Mouse (Mus musculus): ENCODE results near the gene Tmem216. TPM values are rescaled to one million over a fixed set of nuclear protein-coding genes. Genes with fewer than 3 reads are reported as not detected.

Gene Tmem216
- polyA plus RNA-seq, 1 experiment from 2014 or later: 65.2 TPM

- Histone ChIP-seq H3K9ac (replicated peaks; ENCODE audit: low read length) (no peak overlapping the region), H3K4me3 (ENCODE audit: low read depth, low read length) (no peak overlapping the region), H3K27ac (replicated peaks; ENCODE audit: low read depth, low read length) (no peak overlapping the region), H3K27me3 (ENCODE audit: control insufficient read depth, insufficient read depth, low read length) (no peaks in the 10 kb centered on the region), H3K36me3 (replicated peaks; ENCODE audit: control insufficient read depth, insufficient read depth, low read depth, low read length) (no peaks in the 10 kb centered on the region), H3K4me2 (ENCODE audit: low read depth, low read length) (no peak overlapping the region), H3K9me3 (replicated peaks; ENCODE audit: control insufficient read depth, low read length) (no peaks in the 10 kb centered on the region), H3K4me1 (ENCODE audit: control insufficient read depth, insufficient read depth, low read length) (no peaks in the 10 kb centered on the region)
- WGBS: 86% methylated on average over 6 of the region's 6 CpGs
- DNase-seq (ENCODE audit: low spot score) (no peak), ATAC-seq (replicated peaks; ENCODE audit: insufficient number of reproducible peaks, low FRiP score, low TSS enrichment, low read depth) (no peak)
These were observed 25.9 kb upstream of the Tmem216 start for GRCm38 (mm10) chr19:10581984-10582383.

GRCm38 (mm10) chr19:10580761-10581160 is 24.7 kb upstream of the Tmem216 start:
- no peaks in the 10 kb centered on the region for H3K27me3 ChIP-seq (ENCODE audit: control insufficient read depth, insufficient read depth, low read length)
- H3K4me1 ChIP-seq (ENCODE audit: control insufficient read depth, insufficient read depth, low read length): no peaks in the 10 kb centered on the region
- 81% methylated on average over 3 of the region's 3 CpGs for WGBS
- no peak overlapping the region for H3K9ac ChIP-seq (replicated peaks; ENCODE audit: low read length)
- no peaks in the 10 kb centered on the region for H3K9me3 ChIP-seq (replicated peaks; ENCODE audit: control insufficient read depth, low read length)
- H3K4me3 ChIP-seq (ENCODE audit: low read depth, low read length): no peak overlapping the region
- no peak overlapping the region for H3K4me2 ChIP-seq (ENCODE audit: low read depth, low read length)
- ATAC-seq (replicated peaks; ENCODE audit: insufficient number of reproducible peaks, low FRiP score, low TSS enrichment, low read depth) (no peak), DNase-seq (ENCODE audit: low spot score) (no peak)
- no peaks in the 10 kb centered on the region for H3K36me3 ChIP-seq (replicated peaks; ENCODE audit: control insufficient read depth, insufficient read depth, low read depth, low read length)
- no peak overlapping the region for H3K27ac ChIP-seq (replicated peaks; ENCODE audit: low read depth, low read length)

- no peak overlapping the region for H3K9ac ChIP-seq (replicated peaks; ENCODE audit: low read length)
- no peaks in the 10 kb centered on the region for H3K27me3 ChIP-seq (ENCODE audit: control insufficient read depth, insufficient read depth, low read length)
- H3K4me2 ChIP-seq (ENCODE audit: low read depth, low read length): no peak overlapping the region
- WGBS: 81% methylated on average over 3 of the region's 3 CpGs
- H3K27ac ChIP-seq (replicated peaks; ENCODE audit: low read depth, low read length): no peak overlapping the region
- DNase-seq (ENCODE audit: low spot score) (no peak), ATAC-seq (replicated peaks; ENCODE audit: insufficient number of reproducible peaks, low FRiP score, low TSS enrichment, low read depth) (no peak)
- H3K9me3 ChIP-seq (replicated peaks; ENCODE audit: control insufficient read depth, low read length): no peaks in the 10 kb centered on the region
- no peaks in the 10 kb centered on the region for H3K36me3 ChIP-seq (replicated peaks; ENCODE audit: control insufficient read depth, insufficient read depth, low read depth, low read length)
- no peak overlapping the region for H3K4me3 ChIP-seq (ENCODE audit: low read depth, low read length)
- no peaks in the 10 kb centered on the region for H3K4me1 ChIP-seq (ENCODE audit: control insufficient read depth, insufficient read depth, low read length)
These were observed 24.1 kb upstream of the Tmem216 start for GRCm38 (mm10) chr19:10580102-10580501.

- peaks cover 8% of the 10 kb centered on the region for H3K36me3 ChIP-seq (replicated peaks; ENCODE audit: control insufficient read depth, insufficient read depth, low read depth, low read length)
- DNase-seq (ENCODE audit: low spot score) (peak; percentile 97), ATAC-seq (replicated peaks; ENCODE audit: insufficient number of reproducible peaks, low FRiP score, low TSS enrichment, low read depth) (peak; percentile 93)
- peak within 1 kb of the TSS; percentile 86 for H3K4me2 ChIP-seq (ENCODE audit: low read depth, low read length)
- H3K4me3 ChIP-seq (ENCODE audit: low read depth, low read length): peak within 1 kb of the TSS; percentile 67
- WGBS: under 1% methylated on average over 44 of the region's 44 CpGs
- H3K27me3 ChIP-seq (ENCODE audit: control insufficient read depth, insufficient read depth, low read length): no peaks in the 10 kb centered on the region
- H3K4me1 ChIP-seq (ENCODE audit: control insufficient read depth, insufficient read depth, low read length): no peaks in the 10 kb centered on the region
- peak within 1 kb of the TSS; percentile 77 for H3K27ac ChIP-seq (replicated peaks; ENCODE audit: low read depth, low read length)
- H3K9me3 ChIP-seq (replicated peaks; ENCODE audit: control insufficient read depth, low read length): no peaks in the 10 kb centered on the region
- H3K9ac ChIP-seq (replicated peaks; ENCODE audit: low read length): peak within 1 kb of the TSS; percentile 72
These were observed 20.9 kb upstream of the Tmem216 start, which contains the start of the genes Cyb561a3 and Tmem138 for GRCm38 (mm10) chr19:10576690-10577561. Gene Cyb561a3 (plus strand): TSS chr19:10577172. Gene Tmem138 (minus strand): TSS chr19:10577362.

- H3K36me3 ChIP-seq (replicated peaks; ENCODE audit: control insufficient read depth, insufficient read depth, low read depth, low read length): peaks cover 6% of the 10 kb centered on the region
- H3K27ac ChIP-seq (replicated peaks; ENCODE audit: low read depth, low read length): no peak overlapping the region
- no peaks in the 10 kb centered on the region for H3K9me3 ChIP-seq (replicated peaks; ENCODE audit: control insufficient read depth, low read length)
- WGBS: 92% methylated on average over 6 of the region's 6 CpGs
- no peaks in the 10 kb centered on the region for H3K27me3 ChIP-seq (ENCODE audit: control insufficient read depth, insufficient read depth, low read length)
- no peak overlapping the region for H3K9ac ChIP-seq (replicated peaks; ENCODE audit: low read length)
- ATAC-seq (replicated peaks; ENCODE audit: insufficient number of reproducible peaks, low FRiP score, low TSS enrichment, low read depth) (no peak), DNase-seq (ENCODE audit: low spot score) (no peak)
- no peak overlapping the region for H3K4me3 ChIP-seq (ENCODE audit: low read depth, low read length)
- no peak overlapping the region for H3K4me2 ChIP-seq (ENCODE audit: low read depth, low read length)
- no peaks in the 10 kb centered on the region for H3K4me1 ChIP-seq (ENCODE audit: control insufficient read depth, insufficient read depth, low read length)
These were observed 13.6 kb upstream of the Tmem216 start for GRCm38 (mm10) chr19:10569627-10570026.

GRCm38 (mm10) chr19:10565217-10565616 is 9.2 kb upstream of the Tmem216 start:
- H3K9me3 ChIP-seq (replicated peaks; ENCODE audit: control insufficient read depth, low read length): no peaks in the 10 kb centered on the region
- H3K9ac ChIP-seq (replicated peaks; ENCODE audit: low read length): no peak overlapping the region
- no peaks in the 10 kb centered on the region for H3K27me3 ChIP-seq (ENCODE audit: control insufficient read depth, insufficient read depth, low read length)
- 86% methylated on average over 4 of the region's 4 CpGs for WGBS
- no peak overlapping the region for H3K4me2 ChIP-seq (ENCODE audit: low read depth, low read length)
- ATAC-seq (replicated peaks; ENCODE audit: insufficient number of reproducible peaks, low FRiP score, low TSS enrichment, low read depth) (no peak), DNase-seq (ENCODE audit: low spot score) (no peak)
- no peak overlapping the region for H3K4me3 ChIP-seq (ENCODE audit: low read depth, low read length)
- no peaks in the 10 kb centered on the region for H3K4me1 ChIP-seq (ENCODE audit: control insufficient read depth, insufficient read depth, low read length)
- H3K27ac ChIP-seq (replicated peaks; ENCODE audit: low read depth, low read length): no peak overlapping the region
- H3K36me3 ChIP-seq (replicated peaks; ENCODE audit: control insufficient read depth, insufficient read depth, low read depth, low read length): no peaks in the 10 kb centered on the region; the same call in 1 of the 2 replicates

- Histone ChIP-seq H3K9ac (replicated peaks; ENCODE audit: low read length) (no peak overlapping the region), H3K27ac (replicated peaks; ENCODE audit: low read depth, low read length) (no peak overlapping the region), H3K9me3 (replicated peaks; ENCODE audit: control insufficient read depth, low read length) (no peaks in the 10 kb centered on the region), H3K36me3 (replicated peaks; ENCODE audit: control insufficient read depth, insufficient read depth, low read depth, low read length) (no peaks in the 10 kb centered on the region; the same call in 1 of the 2 replicates), H3K27me3 (ENCODE audit: control insufficient read depth, insufficient read depth, low read length) (no peaks in the 10 kb centered on the region), H3K4me3 (ENCODE audit: low read depth, low read length) (no peak overlapping the region), H3K4me1 (ENCODE audit: control insufficient read depth, insufficient read depth, low read length) (no peaks in the 10 kb centered on the region), H3K4me2 (ENCODE audit: low read depth, low read length) (no peak overlapping the region)
- no peak for ATAC-seq (replicated peaks; ENCODE audit: insufficient number of reproducible peaks, low FRiP score, low TSS enrichment, low read depth)
- WGBS: 84% methylated on average over 6 of the region's 6 CpGs
- DNase-seq (ENCODE audit: low spot score): no peak
These were observed 8.2 kb upstream of the Tmem216 start for GRCm38 (mm10) chr19:10564278-10564677.

- Histone ChIP-seq H3K4me3 (ENCODE audit: low read depth, low read length) (no peak overlapping the region), H3K4me1 (ENCODE audit: control insufficient read depth, insufficient read depth, low read length) (no peaks in the 10 kb centered on the region), H3K4me2 (ENCODE audit: low read depth, low read length) (no peak overlapping the region), H3K36me3 (replicated peaks; ENCODE audit: control insufficient read depth, insufficient read depth, low read depth, low read length) (no peaks in the 10 kb centered on the region; the same call in 1 of the 2 replicates), H3K27ac (replicated peaks; ENCODE audit: low read depth, low read length) (no peak overlapping the region), H3K9ac (replicated peaks; ENCODE audit: low read length) (no peak overlapping the region), H3K27me3 (ENCODE audit: control insufficient read depth, insufficient read depth, low read length) (no peaks in the 10 kb centered on the region), H3K9me3 (replicated peaks; ENCODE audit: control insufficient read depth, low read length) (no peaks in the 10 kb centered on the region)
- DNase-seq (ENCODE audit: low spot score) (no peak), ATAC-seq (replicated peaks; ENCODE audit: insufficient number of reproducible peaks, low FRiP score, low TSS enrichment, low read depth) (no peak)
- WGBS: 42% methylated on average over 5 of the region's 5 CpGs
These were observed 6.3 kb upstream of the Tmem216 start for GRCm38 (mm10) chr19:10562351-10562750.
